Mouse (Mus musculus) liver, embryonic 11.5 days (tissue): Measurements from ENCODE around the gene Timm50. TPM values are rescaled to one million over a fixed set of nuclear protein-coding genes. Genes with fewer than 3 reads are reported as not detected.

Source experiments
- ATAC-seq: fragments of 200-750 bp; cut with Nextera tagmentation; replicated peaks from 2 replicates; pipeline ENCODE4 v1.8.0; 2017; ENCODE audit warnings: moderate number of reproducible peaks, mild to moderate bottlenecking, moderate TSS enrichment, moderate library complexity; ENCODE audit not compliant: low FRiP score
- DNase-seq: peaks from one replicate; pipeline ENCODE4 v3.0.0-alpha.2; 2017; ENCODE audit warnings: low spot score
- H3K27ac ChIP-seq: fragments of 300-500 bp; sonication (generic); 2 replicates; pipeline ENCODE4 v1.5.1; 2014; ENCODE audit warnings: mild to moderate bottlenecking, low read depth, low read length, control low read depth
- H3K27me3 ChIP-seq: fragments of 300-500 bp; sonication (generic); replicated peaks from 2 replicates; pipeline ENCODE4 v1.6.1; 2014; ENCODE audit warnings: low read length, mixed read lengths; ENCODE audit not compliant: control insufficient read depth, insufficient read depth
- H3K36me3 ChIP-seq: fragments of 300-500 bp; sonication (generic); 2 replicates; pipeline ENCODE4 v1.6.1; 2014; ENCODE audit warnings: mild to moderate bottlenecking, low read length, moderate library complexity, mixed read lengths; ENCODE audit not compliant: control insufficient read depth, insufficient read depth
- H3K4me1 ChIP-seq: fragments of 300-500 bp; sonication (generic); replicated peaks from 2 replicates; pipeline ENCODE4 v1.6.1; 2014; ENCODE audit warnings: low read length, mixed read lengths; ENCODE audit not compliant: control insufficient read depth, insufficient read depth
- H3K4me2 ChIP-seq: fragments of 300-500 bp; sonication (generic); 2 replicates; pipeline ENCODE4 v1.6.1; 2014; ENCODE audit warnings: mild to moderate bottlenecking, control low read depth, moderate library complexity
- H3K4me3 ChIP-seq: fragments of 300-500 bp; sonication (generic); 2 replicates; pipeline ENCODE4 v1.5.1; 2014; ENCODE audit warnings: low read depth, low read length, control low read depth
- H3K9ac ChIP-seq: fragments of 300-500 bp; sonication (generic); 2 replicates; pipeline ENCODE4 v1.6.1; 2014; ENCODE audit warnings: low read depth, low read length, control low read depth
- H3K9me3 ChIP-seq: fragments of 300-500 bp; sonication (generic); 2 replicates; pipeline ENCODE4 v1.6.1; 2016; ENCODE audit warnings: low read length, inconsistent platforms, mixed read lengths; ENCODE audit not compliant: control insufficient read depth
- WGBS: fragments of 180-500 bp; shearing (Covaris S2); extraction: QIAGEN DNeasy Blood & Tissue Kit; methylation state at CpG from one replicate; pipeline ENCODE4 v1.1.7; 2014; 5-methylcytosine and 5-hydroxymethylcytosine counted together
- polyA plus RNA-seq: library from polyadenylated mRNA; unstranded; fragments of >200 nt; fragmentation: Nextera tagmentation; extraction: Ambion mirVana; gene quantifications from 2 replicates; pipeline ENCODE4 v1.2.1, GENCODE M21; 2014

Timm50 gene
- polyA plus RNA-seq, 1 experiment from 2014 or later, result 224 TPM

DNA sequence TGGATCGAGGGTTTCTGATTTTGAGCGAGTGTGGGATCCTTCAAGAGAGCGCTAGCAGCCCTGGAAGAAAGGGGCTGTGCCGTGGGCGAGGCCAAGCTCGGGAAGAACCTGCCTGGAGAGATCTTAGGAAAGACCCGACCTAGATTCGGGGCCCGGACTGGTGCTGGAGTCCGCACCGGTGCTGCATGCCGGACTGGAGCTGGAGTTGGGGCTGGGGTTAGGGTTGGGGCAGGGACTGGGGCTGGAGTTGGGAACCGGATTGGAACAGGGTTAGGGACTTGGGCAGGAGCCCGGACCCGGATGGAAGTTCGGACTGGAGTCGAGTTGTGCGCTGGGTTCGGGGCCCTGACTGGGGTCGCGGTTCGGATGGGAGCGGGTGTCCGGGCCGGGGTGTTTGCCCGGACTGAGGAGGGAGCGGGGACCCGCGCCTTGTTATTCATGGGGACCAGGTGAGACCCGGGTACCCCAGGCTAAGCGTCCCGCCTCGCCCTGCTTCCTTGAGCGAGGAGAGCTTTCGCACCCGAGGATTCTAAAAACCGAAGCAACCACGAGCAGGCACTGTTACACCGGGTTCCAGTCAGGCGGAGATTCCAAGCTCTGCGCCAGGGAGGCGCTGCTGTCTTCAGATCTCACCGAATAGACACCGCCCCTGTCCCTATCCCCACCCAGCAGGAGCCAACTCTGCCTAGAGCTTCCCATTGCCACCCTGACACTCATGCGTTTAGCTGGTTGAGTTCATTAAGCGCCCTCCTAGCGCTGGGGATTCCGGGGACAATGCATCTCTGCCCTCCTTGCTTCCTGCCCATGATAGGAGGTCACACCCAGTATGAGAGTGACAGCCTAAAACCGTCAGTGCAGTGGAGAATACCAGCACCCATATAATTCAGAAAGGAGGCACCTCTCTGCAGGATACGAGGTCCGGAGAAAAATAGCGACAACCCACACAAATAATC, 21.0 kb downstream of the Timm50 start, which contains the start of gene Selenov:
Gene Selenov, minus strand, starts transcription at position 549 of the 953 bp plus-strand sequence.
- ATAC-seq, result no peak
- Histone ChIP-seq H3K4me2 (peak within 1 kb of the TSS; percentile 60), H3K9ac (no peak within 1 kb of the TSS), H3K27me3 (peaks cover 75% of the 10 kb centered on the region), H3K27ac (no peak within 1 kb of the TSS), H3K36me3 (no peaks in the 10 kb centered on the region), H3K9me3 (no peaks in the 10 kb centered on the region), H3K4me1 (no peaks in the 10 kb centered on the region; the same call in 1 of the 2 replicates), H3K4me3 (peak within 1 kb of the TSS; percentile 40)
- peak; percentile 36 for DNase-seq
- 2% methylated on average over 52 of the region's 52 CpGs for whole genome bisulfite sequencing

DNA sequence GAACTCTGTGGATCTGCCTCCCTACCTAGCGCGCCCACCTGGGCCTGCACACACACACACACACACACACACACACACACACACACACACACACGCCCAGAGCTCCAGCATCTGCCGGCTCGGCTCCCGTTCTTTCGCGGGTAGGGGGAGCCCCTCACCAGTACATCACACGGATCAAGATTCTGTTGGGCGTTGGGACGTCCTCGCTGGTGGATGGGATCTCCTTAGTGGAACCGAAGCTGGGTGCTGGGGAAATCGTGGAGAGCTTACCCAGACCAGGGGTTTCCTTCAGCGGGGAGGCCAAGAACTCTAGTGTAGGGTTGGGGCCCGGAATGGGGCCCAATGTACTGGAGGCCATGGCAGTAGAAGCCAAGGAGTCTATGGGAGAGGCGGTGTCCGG, 21.7 kb downstream of the Timm50 start:
- H3K4me2 ChIP-seq, result peak overlapping the region; percentile 60
- no peaks in the 10 kb centered on the region for H3K36me3 ChIP-seq
- ATAC-seq (no peak), DNase-seq (no peak)
- H3K9ac ChIP-seq, result no peak overlapping the region
- WGBS, result 2% methylated on average over 18 of the region's 18 CpGs
- H3K27ac ChIP-seq, result no peak overlapping the region
- peak overlapping the region; percentile 40 for H3K4me3 ChIP-seq
- no peaks in the 10 kb centered on the region; the same call in 1 of the 2 replicates for H3K4me1 ChIP-seq
- H3K9me3 ChIP-seq, result no peaks in the 10 kb centered on the region
- peaks cover 72% of the 10 kb centered on the region for H3K27me3 ChIP-seq

DNA sequence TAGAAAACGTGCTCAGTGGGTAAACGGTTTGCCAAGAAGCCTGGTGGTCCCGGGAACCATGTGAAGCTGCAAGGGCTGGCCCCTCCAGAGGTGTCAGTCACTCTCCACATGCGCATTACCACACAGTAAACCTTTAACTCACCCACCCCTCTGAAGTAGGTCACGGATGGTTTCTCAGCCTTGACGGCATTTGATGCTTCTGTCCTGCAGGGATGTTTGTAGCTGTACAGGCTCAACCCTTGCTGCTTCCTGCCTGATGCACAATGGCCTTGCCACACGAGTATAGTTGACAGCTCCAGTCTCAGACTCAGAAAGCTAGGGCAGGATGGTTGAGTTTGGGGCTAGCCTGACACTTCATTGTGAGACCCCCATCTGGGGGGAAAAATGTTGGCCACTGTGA, 31.2 kb downstream of the Timm50 start:
- Histone ChIP-seq H3K36me3 (no peaks in the 10 kb centered on the region), H3K9me3 (no peaks in the 10 kb centered on the region), H3K4me2 (no peak overlapping the region), H3K27ac (no peak overlapping the region), H3K4me1 (peaks cover 7% of the 10 kb centered on the region; the same call in 1 of the 2 replicates), H3K9ac (no peak overlapping the region), H3K4me3 (no peak overlapping the region), H3K27me3 (no peaks in the 10 kb centered on the region)
- ATAC-seq (no peak), DNase-seq (no peak)
- WGBS, result 67% methylated on average over 7 of the region's 7 CpGs

DNA sequence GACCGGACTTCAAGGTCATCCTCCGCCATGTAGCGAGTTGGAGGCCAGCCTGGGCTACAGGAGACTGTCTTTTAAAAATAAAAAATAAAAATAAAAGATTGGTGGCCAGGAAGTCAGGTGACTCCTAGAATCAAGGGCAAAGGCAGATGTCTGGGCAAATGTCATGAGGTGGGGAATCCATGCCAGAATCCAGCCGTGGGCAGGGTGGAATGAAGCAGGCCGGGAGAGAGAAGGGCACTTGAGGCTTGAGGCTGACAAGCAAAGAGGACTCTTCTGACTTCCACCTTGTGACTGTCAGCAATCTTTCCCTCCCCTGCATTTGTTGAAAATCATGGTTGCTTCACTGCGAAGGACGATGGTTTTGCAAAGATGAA, 33.6 kb downstream of the Timm50 start:
- Histone ChIP-seq H3K9ac (peak overlapping the region; percentile 93), H3K27ac (0 out of 2 replicates have a peak overlapping the region, but pooled peaks have one; percentile 64), H3K4me3 (peak overlapping the region; percentile 78), H3K9me3 (no peaks in the 10 kb centered on the region), H3K4me2 (peak overlapping the region; percentile 94), H3K4me1 (peaks cover 7% of the 10 kb centered on the region; the same call in 1 of the 2 replicates), H3K36me3 (no peaks in the 10 kb centered on the region), H3K27me3 (no peaks in the 10 kb centered on the region)
- ATAC-seq, result no peak
- DNase-seq, result no peak
- WGBS, result 83% methylated on average over 7 of the region's 7 CpGs

DNA sequence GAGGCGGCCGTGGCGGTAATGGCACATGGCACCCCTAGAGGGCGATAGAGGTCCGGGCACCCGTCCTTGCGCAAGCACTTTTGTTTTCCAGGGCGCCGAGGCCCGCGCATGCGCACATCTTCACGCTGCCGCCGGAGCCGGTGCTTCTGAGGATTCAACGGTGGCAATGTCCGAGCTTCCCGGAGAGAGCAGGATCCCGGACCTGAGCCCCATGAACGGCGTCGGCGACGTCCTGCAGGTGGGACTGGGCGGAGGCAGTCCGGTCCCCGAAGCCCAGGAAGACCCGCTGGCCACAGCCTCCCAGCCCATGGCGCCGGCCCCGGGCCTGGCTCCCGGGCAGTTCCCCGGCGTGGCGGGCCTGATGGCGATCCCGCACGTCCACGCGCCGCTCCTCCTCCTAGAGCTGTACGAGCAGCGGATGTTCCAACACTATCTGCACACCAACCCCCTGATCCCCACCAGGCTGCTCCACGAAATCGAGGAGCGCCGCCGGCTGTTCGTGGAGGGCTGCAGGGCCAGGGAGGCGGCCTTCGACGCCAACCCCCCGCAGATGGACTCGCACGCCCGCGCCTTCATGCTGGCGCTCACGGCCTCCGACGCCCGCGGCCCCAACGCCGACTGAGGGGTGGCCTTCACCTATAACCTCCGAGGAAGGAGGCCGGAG, 34.1 kb downstream of the Timm50 start, which contains the start of gene Eid2b:
Gene Eid2b, plus strand, starts transcription at position 125 of the 664 bp plus-strand sequence.
- Histone ChIP-seq H3K36me3 (no peaks in the 10 kb centered on the region), H3K4me1 (peaks cover 7% of the 10 kb centered on the region; the same call in 1 of the 2 replicates), H3K4me3 (peak within 1 kb of the TSS; percentile 78), H3K9me3 (no peaks in the 10 kb centered on the region), H3K9ac (peak within 1 kb of the TSS; percentile 93), H3K27me3 (no peaks in the 10 kb centered on the region), H3K4me2 (peak within 1 kb of the TSS; percentile 94), H3K27ac (peak within 1 kb of the TSS; percentile 64)
- DNase-seq (peak; percentile 94), ATAC-seq (peak; percentile 77)
- WGBS, result 3% methylated on average over 68 of the region's 68 CpGs

DNA sequence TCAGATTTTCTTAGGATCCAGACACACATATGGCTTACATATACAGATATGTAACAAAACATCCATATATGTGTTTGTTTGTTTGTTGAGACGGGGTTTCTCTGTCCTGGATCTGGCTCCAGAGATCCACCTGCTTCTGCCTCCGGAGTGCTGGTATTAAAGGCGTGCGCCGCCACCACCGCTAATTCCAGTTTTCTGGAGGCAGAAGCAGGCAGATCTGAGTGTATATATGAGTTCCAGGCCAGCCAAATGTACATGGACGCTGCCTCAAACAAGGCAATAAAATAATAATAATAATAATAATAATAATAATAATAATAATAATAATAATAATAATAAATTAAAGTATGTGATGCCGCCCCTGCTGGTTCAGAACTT, 34.6 kb downstream of the Timm50 start:
- Histone ChIP-seq H3K27me3 (no peaks in the 10 kb centered on the region), H3K27ac (no peak overlapping the region), H3K36me3 (no peaks in the 10 kb centered on the region), H3K4me1 (peaks cover 7% of the 10 kb centered on the region; the same call in 1 of the 2 replicates), H3K4me3 (no peak overlapping the region; the same call in 1 of the 2 replicates), H3K9me3 (no peaks in the 10 kb centered on the region), H3K9ac (no peak overlapping the region), H3K4me2 (0 out of 2 replicates have a peak overlapping the region, but pooled peaks have one; percentile 94)
- WGBS, result 54% methylated on average over 8 of the region's 8 CpGs
- no peak for DNase-seq
- ATAC-seq, result no peak

DNA sequence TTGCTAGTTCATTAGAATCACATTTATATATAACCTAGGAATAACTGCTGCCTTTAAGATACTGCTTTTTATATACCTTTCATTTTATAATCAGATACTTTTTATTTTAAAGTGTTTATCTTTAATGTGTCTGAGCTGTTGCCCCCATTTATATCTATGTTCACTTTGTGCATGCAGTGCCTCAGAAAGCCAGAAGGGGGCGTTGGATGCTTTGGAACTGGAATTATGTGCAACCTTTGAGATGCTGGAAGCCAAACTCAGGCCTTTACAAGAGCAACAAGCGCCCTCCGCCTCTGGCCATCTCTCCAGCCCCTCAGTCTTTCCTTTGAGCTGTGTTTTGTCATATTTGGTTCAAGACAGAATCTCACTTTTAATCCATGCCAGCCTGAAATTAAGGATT, 40.1 kb downstream of the Timm50 start:
- WGBS, result 67% methylated on average over 3 of the region's 3 CpGs
- H3K9me3 ChIP-seq, result no peaks in the 10 kb centered on the region
- no peak overlapping the region for H3K27ac ChIP-seq
- DNase-seq (no peak), ATAC-seq (no peak)
- H3K9ac ChIP-seq, result no peak overlapping the region
- H3K36me3 ChIP-seq, result peaks cover 2% of the 10 kb centered on the region; the same call in 1 of the 2 replicates
- no peaks in the 10 kb centered on the region for H3K4me1 ChIP-seq
- H3K4me3 ChIP-seq, result no peak overlapping the region
- H3K27me3 ChIP-seq, result peaks cover 5% of the 10 kb centered on the region; the same call in 1 of the 2 replicates
- H3K4me2 ChIP-seq, result no peak overlapping the region

DNA sequence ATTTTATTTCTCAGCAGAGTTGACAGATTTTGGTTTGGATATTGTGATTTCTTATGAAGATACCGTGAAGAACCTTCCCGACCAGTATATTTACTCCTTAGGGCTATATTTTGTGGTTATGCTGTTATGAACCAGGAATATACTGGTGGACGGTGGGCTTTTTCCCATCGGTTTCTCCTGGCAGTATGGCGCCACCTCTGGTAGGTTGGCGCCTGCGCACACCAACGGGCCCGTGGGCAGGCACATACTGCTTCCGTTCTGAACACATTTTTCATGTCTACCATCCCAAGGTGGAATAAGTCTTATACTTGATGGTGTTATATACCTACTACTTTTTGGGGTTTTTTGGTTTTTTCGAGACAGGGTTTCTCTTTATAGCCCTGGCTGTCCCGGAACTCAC, 42.5 kb downstream of the Timm50 start:
- peaks cover 5% of the 10 kb centered on the region; the same call in 1 of the 2 replicates for H3K27me3 ChIP-seq
- ATAC-seq (no peak), DNase-seq (no peak)
- no peak overlapping the region for H3K9ac ChIP-seq
- no peak overlapping the region for H3K4me3 ChIP-seq
- no peaks in the 10 kb centered on the region for H3K9me3 ChIP-seq
- no peak overlapping the region for H3K4me2 ChIP-seq
- peaks cover 2% of the 10 kb centered on the region; the same call in 1 of the 2 replicates for H3K36me3 ChIP-seq
- WGBS, result 90% methylated on average over 12 of the region's 12 CpGs
- H3K4me1 ChIP-seq, result no peaks in the 10 kb centered on the region
- H3K27ac ChIP-seq, result no peak overlapping the region
